8 mouse cellular contexts compared by ENCODE assay signal in the genomic region with DNA sequence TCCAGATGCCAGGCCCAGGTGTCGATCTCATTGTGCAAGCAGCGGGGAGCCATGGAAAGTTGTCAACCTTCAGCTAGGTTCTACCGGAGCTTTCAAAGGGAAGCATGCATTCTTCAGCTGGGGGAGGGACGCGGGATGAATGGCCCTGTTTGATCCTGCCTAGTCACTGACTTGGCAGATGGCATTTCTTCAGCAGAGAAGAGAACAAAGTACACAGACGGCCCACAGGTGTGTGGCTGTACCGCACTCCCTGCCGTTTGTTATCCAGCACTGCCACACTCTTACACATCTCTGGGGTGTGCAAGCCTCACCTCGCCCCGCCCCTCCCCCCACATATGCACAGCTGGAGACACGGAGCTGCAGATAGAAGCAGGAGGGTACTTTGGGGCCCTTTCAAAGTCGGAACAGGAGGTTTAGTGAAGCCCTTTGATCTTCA.
DNase-seq lines count a peak whose midpoint lies in the region; ATAC-seq and TF ChIP-seq lines count a peak whose summit lies in the region.

No protein-coding gene starts in this region.

- H3K4me2 ChIP-seq in heart, embryonic 15.5 days: no peak overlapping the region

- H3K36me3 ChIP-seq in heart, embryonic 15.5 days: peaks cover 26% of the 10 kb centered on the region
- H3K36me3 ChIP-seq in heart, embryonic 10.5 days: peaks cover 48% of the 10 kb centered on the region
- no peaks in the 10 kb centered on the region for H3K36me3 ChIP-seq in kidney, adult 2 months (ENCODE audit: control insufficient read depth, insufficient read depth, low read length)

- no peak overlapping the region for H3K9ac ChIP-seq in heart, embryonic 15.5 days

- ATAC-seq in heart, embryonic 15.5 days (replicated peaks; ENCODE audit: insufficient number of reproducible peaks, insufficient read depth, low FRiP score, low read depth): peak; percentile 50

- no peak for TF ChIP-seq POLR2A in kidney, adult 2 months (IDR thresholded peaks at IDR 0.05; ENCODE audit: low read depth, low read length)

- WGBS in heart, embryonic 15.5 days: 26% methylated on average over 12 of the region's 12 CpGs
- WGBS in heart, embryonic 10.5 days: 18% methylated on average over 12 of the region's 12 CpGs
- 26% methylated on average over 12 of the region's 12 CpGs for WGBS in kidney, adult 2 months

- H3K27me3 ChIP-seq in heart, embryonic 15.5 days: no peaks in the 10 kb centered on the region
- H3K27me3 ChIP-seq in heart, embryonic 10.5 days (ENCODE audit: insufficient read depth, poor library complexity, severe bottlenecking): no peaks in the 10 kb centered on the region
- no peaks in the 10 kb centered on the region for H3K27me3 ChIP-seq in kidney, adult 2 months (replicated peaks; ENCODE audit: control insufficient read depth, insufficient read depth, low read length)

- H3K4me1 ChIP-seq in heart, embryonic 15.5 days (replicated peaks): peaks cover 9% of the 10 kb centered on the region
- H3K4me1 ChIP-seq in heart, embryonic 10.5 days: peaks cover 11% of the 10 kb centered on the region
- H3K4me1 ChIP-seq in kidney, adult 2 months (ENCODE audit: control insufficient read depth, insufficient read depth, low read length): no peaks in the 10 kb centered on the region

- H3K9me3 ChIP-seq in heart, embryonic 15.5 days (replicated peaks): no peaks in the 10 kb centered on the region
- no peaks in the 10 kb centered on the region for H3K9me3 ChIP-seq in heart, embryonic 10.5 days

- H3K4me3 ChIP-seq in heart, embryonic 15.5 days: no peak overlapping the region
- H3K4me3 ChIP-seq in heart, embryonic 10.5 days: no peak overlapping the region
- no peak overlapping the region for H3K4me3 ChIP-seq in kidney, adult 2 months (ENCODE audit: insufficient read depth, low read depth, low read length)

- DNase-seq in heart, embryonic 10.5 days (ENCODE audit: low spot score): no peak
- DNase-seq in T-cell, adult 2 months (ENCODE audit: low spot score): peak; percentile 8
- DNase-seq in kidney, adult 2 months: peak; percentile 37
- peak; percentile 59 for DNase-seq in mesoderm, embryonic 11.5 days (ENCODE audit: low read depth, low spot score)
- no peak for DNase-seq in layer of hippocampus, adult 11-12 months (ENCODE audit: low spot score)
- no peak for DNase-seq in spleen, postnatal 36 days (ENCODE audit: low spot score in 2 of 2)
- DNase-seq in ovary, postnatal 36 days (ENCODE audit: low spot score): no peak

- peak overlapping the region; percentile 10; the same call in 1 of the 2 replicates for H3K27ac ChIP-seq in heart, embryonic 15.5 days
- H3K27ac ChIP-seq in heart, embryonic 10.5 days: no peak overlapping the region; the same call in 1 of the 2 replicates
- H3K27ac ChIP-seq in kidney, adult 2 months (ENCODE audit: insufficient read depth, low read depth, low read length): no peak overlapping the region

- no peak for TF ChIP-seq CTCF in kidney, adult 2 months (conservative IDR thresholded peaks at IDR 0.05; ENCODE audit: insufficient read depth, insufficient read length, low read depth, low read length)

Comparison
In these comparisons a context has a peak if more than half of its experiments do, and no peak if none do; other contexts are left out.
1. DNase-seq: peak in T-cell, adult 2 months (single experiment), kidney, adult 2 months (single experiment) and mesoderm, embryonic 11.5 days (single experiment); none in heart, embryonic 10.5 days (single experiment), layer of hippocampus, adult 11-12 months (single experiment), spleen, postnatal 36 days (0 of 2) and ovary, postnatal 36 days (single experiment).